Mouse (Mus musculus) bone marrow macrophage, adult 2 months (primary cell): ENCODE results near the gene Cdc20.

Source experiments
- CTCF ChIP-seq: IDR thresholded peaks from 2 replicates; pipeline ENCODE4 v1.5.1; 2012; ENCODE audit warnings: low read depth, mild to moderate bottlenecking, low read length, moderate library complexity
- POLR2A ChIP-seq: IDR thresholded peaks from 2 replicates; pipeline ENCODE4 v1.6.1; 2012; ENCODE audit warnings: mild to moderate bottlenecking, low read depth, low read length, borderline replicate concordance

DNA sequence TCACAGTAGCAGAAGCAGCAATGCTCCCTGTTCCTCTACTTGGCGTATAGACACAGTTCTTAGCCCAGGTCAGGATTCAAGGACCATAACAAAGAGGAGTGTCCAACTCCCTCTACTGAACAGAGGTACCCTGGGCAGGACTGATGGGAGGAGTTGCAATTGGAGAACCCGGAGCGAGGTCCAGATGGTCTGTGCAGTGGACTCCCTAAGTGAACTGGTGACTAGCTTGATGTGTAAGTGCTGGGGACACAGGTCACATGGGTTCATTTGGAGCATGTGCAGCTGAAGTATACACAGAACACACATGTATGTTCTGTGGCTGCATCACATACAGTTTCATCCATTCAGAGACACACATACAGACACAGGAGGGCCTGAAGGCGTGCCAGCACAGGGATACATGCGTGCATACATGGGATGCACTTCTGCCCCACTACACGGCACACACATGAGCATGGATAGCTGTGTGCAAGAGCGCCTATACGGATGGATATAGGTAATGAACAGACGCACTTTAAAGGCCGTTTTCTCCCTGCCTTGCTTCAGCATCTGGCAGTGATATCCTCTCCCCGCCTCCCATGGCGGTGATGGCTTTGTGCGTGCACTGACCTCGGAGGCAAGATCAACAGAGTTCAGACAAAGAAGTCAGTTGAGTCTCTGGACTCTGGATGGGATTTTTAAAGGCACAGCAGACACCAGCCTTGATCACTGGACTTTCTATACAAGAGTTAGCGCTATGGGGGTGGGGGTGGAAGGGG, 39.8 kb upstream of the Cdc20 start:
- TF ChIP-seq CTCF (no peak), POLR2A (no peak)
